Mouse (Mus musculus) cerebellum, postnatal 36 days (tissue): ENCODE measurements at regions not wholly inside any gene's neighbourhood (a gene's known extent, or its start where the extent isn't known, plus 50 kb on each side); places are given as distances from the start of the nearest gene placed in this dataset.
"Not testable (repeated sequence)": the region's sequence is repeated elsewhere in the genome, so short reads cannot be mapped to it uniquely, and the experiment has no call there.

ENCODE experiments used
- DNase-seq, 2 experiments: peaks; one replicate each; pipeline ENCODE4 v3.0.0; 2021 to 2022; ENCODE audit warnings: mixed read lengths in 2 of 2

DNA sequence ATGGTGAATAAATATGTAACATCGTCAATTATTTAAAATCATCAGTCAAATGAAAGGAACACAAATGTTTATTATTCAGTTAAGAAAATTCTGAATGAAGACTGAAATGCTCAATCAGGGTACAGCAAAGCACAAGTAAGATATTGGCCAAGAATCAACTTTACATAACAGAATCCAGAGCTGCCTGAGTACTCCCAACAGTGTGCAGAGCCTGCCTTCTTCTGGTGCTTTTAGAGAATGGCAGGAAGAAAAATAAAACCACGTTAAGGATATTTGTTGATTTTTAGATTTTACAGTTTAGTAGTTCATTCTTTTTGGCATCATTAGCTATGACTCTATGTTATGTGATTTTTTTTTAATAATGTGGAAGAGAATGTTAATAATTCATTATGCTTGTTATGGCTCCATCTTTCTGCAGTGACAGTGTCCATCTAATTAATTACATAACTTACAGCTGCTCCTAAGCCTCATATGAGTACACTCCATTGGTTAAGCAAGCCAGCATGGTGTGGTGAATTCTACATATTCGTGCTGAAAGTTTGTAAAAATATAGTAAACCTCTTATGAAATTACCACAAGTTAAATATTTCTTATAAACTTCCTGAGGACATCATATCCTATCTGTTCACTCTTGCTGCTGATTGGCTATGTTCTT is 579.0 kb downstream of the Kcna4 start:
- no peak for DNase-seq

DNA sequence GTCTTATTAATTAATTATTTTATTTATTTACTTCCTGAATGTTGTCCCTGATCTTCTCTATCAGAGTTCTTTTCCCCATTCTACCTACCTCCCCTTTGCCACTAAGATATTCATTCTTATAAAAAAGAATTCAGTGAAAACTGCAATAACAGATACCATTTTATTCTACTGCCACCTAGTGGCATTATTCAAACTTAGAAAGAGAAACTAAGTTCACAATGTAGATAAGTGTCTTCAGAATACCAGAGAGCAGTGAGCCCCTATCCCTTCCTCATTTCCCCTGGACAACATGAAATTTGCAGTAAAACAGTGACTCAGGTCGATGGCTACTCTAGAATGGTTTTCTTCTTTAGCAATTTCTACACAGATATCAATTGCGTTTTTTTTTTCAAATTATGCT is 589.2 kb downstream of the Kcna4 start:
- no peak for DNase-seq

DNA sequence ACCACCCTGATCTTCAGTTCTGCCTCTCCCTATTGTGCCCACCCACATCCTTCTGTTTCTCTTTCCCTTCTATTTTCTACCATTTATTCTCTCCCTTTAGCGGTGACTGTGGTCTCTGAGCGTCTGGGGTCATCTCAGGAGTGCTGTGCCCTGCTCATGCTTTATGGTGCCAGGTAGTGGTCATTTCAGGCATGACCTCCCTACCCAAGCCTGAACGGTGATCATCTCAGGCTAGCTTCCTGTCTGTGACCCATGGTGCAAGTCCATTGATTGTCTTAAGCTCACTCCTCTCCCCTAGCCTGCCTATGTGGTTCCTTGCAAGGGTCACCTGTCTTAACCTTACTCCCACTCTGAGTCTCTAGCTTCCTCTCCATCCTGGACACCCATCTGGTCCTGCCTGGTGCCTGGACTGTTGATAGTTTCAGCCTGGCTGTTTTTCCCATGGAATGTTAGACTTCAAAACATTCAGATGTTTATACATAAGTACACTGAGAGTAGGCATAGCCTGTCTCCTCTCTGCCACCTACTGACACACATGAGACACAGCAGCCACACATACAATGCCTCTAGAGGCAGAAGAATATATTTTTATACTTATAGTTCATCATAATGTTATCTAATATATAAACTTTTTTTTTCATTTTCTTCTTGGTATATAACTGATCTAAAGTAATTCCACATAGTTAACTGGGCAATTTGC is 595.8 kb downstream of the Kcna4 start:
- DNase-seq: no peak

DNA sequence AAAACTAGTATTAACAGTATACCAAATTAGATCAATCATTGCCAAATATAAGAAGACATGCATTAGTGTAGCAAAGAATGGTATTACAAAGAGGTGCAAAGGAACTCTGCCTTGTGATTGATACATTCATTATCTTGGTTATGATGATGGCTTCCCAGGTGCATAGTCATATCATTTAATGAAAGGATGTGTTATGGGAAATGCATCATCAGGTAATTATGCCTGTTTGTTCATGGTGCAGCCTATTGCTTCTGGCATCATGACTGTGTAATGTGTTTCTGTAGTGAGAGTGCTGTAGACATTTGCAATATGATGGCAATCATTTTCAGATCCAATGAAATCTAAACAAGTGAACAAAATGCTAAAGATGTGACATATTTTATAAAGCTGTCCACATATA is 597.8 kb downstream of the Kcna4 start:
- DNase-seq: no peak

DNA sequence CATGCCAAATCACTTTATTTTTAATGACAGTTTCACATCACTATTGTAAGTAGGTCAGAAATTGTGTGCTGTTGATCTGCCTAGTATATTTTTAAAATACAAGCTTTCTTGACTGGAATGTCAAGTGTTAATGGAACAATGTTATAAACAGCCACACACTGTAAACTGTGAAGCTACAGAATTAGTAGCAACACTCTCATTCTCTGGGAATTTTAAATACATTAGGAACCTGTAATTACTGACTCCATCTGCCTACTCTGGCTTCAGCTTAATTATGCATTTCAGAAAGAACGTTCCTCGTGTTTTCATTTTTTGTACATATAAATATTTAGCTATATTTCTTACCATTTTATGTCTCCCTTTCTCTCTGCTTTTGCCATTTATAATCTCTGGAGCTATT is 634.7 kb downstream of the Kcna4 start:
- DNase-seq: no peak

DNA sequence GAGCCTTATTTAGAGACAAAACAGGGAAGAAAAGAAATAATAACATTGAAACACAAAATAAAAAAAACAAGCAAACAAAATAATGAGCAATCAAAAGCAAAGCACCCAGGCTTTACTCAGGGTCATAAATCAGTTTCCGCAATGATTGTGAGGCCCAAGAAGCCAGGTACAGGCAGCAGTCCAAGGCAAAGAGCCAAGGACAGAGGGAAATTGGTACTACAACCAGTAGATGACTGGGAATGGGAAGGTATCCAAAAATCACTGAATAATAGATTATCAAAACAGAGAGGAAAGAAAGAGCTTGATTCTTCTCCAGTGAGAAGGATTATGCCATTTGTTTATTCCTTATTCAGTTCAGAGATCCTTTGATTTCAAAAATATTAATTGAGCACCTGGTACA is 636.2 kb downstream of the Kcna4 start:
- peak in 1 of 2 experiments; percentile 7 for DNase-seq

DNA sequence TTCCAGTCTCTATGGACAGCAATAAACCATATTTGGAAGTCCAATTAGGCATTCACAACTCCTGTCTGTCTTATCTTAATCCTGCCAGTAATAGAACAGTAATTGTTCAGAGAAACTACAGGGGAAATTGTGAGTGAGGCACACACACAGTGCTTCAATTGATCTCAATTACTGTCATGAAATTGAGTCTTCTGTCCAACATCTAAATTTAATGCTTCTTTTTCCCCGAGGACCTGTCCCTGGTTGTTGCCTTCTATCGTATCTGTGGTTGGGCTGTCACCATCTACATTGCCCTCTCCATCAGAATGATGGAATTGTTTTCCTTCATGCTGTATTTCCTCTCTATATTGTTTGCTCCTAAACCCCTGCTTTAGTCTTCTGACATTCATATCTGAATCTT is 644.9 kb downstream of the Kcna4 start:
- no peak for DNase-seq

DNA sequence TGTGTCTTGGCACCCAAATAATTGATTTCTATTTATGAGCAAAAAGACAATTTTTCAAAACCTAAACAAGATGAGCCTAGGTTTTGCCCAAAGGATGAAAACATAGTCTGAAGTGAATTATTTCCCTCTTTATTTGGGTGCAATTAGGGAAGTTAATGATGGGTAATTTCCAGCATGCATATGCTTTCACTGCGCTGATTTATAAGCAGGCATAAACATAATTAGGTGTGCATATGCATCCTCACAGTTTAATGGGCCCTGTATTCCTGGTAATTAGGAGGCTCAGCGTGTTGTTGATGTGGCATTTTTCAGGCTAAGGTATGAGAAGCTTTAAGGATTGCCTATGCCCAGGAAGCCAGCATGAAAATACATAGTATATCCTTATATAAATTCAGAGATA is 645.3 kb downstream of the Kcna4 start:
- no peak for DNase-seq

DNA sequence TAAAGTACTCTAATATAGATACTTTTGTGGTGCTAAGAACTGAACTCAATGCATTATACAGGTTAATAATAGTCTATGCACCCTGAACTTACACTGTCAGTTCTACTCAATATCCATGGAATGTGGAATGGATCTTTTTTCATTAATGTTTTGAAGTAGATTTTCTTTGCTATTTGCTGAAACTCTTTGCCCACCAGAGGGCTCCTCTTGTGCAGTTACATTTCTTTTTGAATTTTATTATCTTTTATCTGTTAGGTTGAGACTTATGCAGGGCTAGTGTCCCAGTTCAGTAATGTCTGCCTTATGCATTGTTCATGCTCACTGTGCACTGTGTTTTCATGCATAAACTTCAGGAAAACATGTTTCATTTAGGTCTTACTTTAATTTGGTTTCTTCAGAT is 650.9 kb downstream of the Kcna4 start:
- DNase-seq: no peak

DNA sequence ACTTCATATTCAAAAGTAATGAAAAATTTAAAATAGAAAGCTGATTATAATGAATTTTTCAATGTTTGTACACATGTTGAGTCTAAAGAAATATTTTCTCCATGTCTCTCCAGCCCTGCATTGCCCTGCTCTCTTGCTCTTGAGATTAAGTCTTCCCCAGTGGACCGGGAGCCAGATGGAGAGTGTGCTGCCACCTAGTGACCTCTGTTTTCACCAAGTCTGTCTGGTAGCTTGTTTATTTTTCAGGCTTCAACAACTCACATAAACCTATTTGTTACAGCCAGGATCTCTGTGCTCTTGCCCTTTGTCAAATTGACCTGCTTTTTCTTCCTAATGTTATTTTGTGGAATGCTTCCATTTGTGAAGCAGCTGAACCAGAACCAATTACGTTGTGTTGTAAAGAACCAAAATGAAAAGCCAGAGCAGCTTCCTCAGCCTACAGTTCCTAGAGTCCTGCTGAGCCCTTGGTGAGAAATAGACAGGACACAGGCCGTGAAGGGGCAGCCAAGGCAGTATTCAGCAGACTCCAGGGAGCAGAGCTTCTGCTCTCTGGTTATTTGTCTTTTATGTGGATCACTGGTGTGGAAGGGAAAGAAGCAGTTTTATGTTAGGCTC is 655.5 kb downstream of the Kcna4 start:
- peak; percentile 32 to 51 for DNase-seq

DNA sequence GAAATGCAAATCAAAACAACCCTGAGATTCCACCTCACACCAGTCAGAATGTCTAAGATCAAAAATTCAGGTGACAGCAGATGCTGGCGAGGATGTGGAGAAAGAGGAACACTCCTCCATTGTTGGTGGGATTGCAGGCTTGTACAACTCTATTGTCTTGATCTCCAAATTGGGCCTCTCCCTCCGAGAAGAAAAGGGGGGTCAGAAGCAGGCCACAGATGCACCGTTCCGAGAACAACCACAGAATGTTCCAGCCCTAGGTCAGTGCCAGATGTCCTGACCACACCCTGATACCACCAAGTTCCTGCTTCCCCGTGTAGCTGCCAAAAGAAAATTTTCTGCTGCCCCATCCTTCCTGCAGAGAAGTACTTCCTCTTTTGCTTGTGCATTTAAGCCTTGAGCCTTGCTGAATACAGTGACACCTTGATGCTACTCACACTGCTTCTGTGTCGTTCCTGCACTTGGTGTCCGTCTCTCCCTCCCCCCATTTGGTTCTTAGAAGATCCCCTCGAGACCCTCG is 665.2 kb downstream of the Kcna4 start:
- not testable (repeated sequence) for DNase-seq

DNA sequence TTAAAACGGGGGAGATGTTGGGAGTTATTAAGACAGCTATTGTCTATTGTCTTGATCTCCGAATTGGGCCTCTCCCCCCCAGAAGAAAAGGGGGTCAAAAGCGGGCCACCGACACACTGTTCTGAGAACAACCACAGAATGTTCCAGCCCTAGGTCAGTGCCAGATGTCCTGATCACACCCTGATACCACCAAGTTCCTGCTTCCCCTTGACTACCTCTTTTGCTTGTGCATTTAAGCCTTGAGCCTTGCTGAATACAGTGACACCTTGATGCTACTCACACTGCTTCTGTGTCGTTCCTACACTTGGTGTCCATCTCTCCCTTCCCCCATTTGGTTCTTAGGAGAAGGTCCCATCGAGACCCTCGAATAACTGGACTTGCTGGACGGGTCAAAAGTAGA is 673.5 kb downstream of the Kcna4 start:
- not testable (repeated sequence) for DNase-seq

DNA sequence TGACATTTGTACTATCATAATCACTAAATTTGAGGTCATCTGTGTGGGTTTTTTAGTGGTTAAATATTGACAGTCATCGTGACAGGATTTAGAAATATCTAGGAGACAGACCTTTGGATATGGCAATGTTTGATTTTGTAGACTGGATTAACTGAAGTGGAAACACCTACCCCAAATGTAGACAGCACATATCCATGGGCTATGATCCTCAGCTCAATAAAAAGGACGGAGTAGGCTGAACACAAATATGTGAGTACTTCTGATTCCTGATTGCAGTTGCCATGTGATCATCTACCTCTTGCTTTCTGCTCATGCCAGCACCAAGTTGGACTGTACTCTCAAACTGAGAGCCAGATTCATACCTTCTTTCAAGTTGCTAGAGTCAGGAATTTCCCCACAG is 674.4 kb downstream of the Kcna4 start:
- DNase-seq: no peak

DNA sequence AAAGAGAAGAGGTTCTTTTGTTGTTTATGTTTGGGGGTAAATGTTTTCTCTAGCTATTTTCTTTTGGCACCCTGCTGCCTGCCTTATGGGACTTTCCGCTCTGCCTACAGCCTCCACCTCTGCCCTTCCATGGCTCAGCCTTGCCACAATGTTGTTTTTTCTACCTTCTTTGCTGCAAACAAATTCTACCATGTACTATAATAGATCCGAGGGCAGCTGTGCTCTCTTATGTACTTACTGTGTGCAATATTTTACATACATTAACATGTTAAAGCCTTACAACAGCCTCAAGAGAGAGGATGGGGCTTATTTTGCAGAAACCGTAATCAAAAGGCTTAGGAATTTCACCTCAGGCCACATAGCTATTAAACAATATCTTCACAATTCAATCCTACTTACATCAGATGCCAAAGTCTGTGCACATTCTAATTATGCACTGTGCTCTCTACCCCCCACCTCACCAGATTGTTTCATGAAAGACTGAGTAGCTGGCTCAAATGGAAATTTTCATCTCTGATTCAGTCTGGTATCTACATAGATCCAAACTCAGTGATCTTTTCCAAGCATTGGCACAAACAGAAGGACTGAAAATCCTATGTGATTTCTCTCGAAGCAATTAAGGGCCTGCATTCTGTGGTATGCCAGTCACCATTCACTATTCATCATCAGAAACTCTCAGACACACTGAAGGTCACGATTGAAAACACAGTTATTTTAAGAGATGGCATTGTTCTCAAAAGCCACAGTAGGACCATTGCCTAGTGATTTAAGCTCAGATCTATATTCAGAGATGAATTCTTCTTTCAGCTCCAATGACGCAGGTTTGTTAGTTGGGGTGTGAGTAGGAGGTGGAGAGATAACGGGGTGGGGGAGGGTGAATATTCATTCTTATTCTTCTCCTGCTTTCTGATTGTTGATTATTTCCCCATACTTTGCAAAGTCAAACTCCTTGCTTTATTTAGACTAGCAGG is 675.2 kb downstream of the Kcna4 start:
- DNase-seq: no peak

DNA sequence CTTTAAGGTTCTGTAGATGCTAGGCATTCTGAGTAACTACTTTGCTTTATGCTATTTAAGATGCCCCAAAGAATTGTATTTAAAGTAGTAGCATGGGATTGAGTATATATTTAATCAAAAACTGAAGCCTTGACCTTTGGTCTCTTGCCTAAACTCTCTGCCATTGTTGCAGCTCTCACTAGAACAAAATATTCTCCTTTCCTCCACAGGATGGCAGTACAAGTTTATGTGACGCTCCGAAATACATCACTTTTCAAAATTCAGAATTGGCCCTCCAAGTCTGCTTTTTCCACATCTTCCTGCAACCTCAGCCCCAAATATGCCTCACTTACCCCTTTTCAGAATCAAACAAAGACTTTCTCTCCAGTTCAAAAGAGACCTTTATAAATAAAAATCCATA is 678.1 kb downstream of the Kcna4 start:
- no peak for DNase-seq

DNA sequence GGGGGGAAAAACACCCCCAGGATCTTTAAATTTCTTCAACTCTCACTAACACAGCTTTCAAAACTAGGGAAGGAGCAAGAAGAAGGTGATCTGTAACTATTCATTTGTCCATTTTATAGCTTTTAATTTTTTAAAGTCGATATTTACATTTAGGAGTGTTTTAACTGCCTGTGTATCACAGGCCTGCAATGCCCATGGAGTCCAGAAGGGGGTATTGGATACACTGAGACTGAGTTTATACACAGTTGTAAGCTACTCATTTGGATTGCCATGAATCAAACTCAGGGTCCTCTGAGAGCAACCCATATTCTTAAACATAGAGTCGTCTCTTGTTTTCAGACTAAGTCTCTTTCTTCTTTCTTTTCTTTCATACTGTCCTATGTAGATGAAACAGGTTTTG is 679.1 kb downstream of the Kcna4 start:
- DNase-seq: no peak

DNA sequence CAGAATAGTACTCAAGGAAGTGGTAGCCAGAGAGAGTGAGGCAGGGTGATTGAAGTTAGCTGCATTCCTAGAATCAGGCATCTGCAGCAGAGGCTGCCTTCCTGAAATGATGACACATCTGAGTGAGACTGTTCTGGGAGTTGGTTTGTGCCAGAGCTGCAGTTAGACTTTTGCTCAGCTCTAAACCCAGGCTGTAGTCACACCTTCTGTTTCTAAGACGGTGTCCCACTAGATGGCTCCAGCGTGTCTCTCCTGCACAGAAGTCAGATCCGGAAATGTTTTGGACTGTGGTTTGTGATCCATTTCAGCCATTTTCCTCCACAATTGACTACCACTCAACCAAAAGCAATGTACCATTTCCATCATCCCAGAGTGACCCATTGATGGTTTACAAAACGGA is 683.1 kb downstream of the Kcna4 start:
- DNase-seq: no peak

DNA sequence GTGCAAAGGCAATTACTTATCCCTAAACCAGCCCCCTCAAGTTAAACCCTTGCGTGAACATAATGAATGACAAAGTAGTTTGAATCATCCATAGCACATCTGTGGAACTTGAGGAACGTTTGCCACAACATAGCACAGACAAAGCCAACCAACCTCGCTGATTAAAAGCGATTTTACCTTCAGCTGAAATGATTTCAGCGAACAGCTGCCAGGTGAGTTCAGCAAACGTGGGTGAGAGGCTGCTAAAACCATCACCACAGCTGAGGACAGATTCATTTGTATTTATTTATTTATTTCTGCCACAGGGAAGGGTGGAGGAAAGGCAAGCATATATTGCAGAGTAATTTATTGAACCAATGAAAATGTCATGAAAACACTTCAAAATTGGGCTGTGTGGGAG is 704.4 kb downstream of the Kcna4 start:
- DNase-seq: no peak

DNA sequence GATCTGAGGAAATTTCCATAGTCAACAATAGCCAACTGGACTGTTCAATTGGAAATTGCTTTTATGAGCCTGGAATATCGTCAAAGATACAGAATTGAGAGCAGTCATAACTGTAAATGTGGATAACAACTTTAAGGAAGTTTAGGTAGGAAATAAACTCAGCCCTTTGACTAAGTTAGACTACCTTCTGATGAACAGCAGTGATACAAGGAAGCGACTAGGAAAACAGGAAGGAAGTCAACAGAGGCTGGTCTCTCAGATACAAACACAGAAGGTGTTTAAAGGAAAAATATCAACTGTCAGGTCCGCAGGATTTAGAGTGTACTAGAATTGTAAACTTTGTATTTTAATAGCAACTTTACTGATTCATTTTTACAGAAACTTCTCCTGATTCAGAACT is 721.1 kb downstream of the Kcna4 start:
- no peak for DNase-seq

DNA sequence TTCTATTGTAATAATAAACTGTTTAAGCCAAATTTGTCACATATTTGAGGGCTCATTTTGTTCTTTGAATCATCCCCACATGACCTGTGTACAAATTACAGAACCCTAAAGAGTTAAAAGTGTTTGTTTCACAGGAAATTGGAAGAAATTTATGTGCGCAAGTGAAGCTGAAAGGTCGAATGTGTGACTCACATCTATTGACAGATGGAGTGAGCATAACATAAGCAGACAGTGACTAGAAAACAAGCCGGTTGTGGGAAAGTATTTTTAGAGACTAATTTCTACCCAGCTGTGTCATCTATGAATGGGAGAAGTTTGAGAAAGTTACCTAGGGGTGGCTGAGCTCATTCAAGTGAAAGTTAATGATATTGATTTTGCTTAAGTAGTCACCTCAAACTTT is 732.8 kb downstream of the Kcna4 start:
- DNase-seq: no peak

DNA sequence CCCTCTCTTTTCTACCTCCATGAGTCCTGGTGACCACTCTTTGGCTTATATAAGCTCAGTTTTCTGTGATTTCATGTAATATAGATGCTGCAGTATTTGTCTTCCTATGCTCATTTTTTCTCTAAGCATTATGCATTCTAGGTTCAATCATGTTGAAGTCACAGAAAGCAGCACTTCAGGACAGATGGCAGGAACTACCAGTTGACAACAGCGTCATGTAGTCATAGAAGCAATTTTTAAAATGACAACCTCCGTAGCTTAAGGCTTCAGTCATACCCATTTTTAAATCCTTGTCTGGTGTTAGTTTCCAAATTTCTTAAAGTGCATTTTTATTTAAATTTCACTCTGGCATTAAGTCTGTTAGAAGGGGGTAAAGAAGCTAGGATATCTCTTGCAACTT is 740.2 kb downstream of the Kcna4 start:
- DNase-seq: no peak

DNA sequence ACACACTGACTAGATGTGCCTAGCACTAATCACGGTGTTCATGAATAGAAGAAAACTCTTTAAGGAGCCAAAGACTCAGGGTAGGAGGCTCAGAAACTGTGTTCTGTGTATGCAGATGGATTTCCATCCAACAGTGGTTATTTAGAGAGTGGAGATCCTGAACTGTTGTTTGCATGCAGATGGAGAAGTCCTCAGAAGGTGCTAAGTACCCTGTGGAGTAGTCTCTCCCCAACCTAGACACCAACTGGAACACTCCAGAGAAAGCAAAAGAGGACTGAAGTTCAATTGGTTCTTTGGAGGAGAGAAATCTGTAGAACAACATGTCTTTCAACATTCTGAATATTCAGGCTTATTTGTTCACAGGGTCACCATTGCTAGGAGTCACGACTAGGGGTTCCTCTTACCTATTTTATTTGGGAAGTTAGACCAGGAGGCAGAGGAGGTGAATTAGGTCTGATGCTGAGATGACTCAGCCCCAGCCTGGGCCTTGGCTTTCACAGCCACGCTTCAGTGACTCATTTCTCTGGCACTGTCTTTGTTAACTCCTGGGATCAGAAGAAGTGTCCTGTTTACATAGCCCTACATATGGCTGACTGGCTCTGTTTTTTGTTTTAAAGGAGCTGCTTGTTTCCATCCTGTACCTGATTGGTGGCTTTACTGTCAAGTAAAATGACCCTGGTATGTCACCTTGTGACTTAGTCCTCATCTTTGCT is 742.0 kb downstream of the Kcna4 start:
- peak; percentile 12 to 52 for DNase-seq
